In the genomic region with DNA sequence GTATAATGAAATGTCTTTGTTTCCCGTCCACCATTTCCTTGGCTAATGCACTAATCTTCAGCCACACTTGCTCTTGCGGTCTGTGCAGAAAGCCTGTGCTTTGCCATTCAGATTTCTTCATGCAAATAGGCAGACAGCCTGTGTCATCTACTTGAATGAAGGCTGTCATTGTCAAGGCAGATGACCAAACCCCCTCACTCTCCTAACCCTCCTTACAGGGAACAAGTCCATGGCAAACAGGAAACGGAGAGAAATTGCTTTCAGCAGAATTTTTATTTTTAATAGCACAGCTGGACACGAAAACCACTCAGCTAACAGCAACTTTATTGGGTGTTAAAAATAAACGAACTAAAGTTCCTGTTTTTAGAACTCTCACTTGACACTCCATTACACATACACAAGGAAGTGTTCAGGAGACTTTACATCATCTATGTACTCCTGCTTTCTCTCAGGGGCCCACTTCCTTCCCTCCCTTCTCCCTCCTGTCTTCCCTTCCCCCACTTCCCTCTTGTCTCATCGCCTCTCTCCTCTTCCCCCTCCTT, we compare ENCODE assay signal across 9 mouse cellular contexts. TPM values are rescaled to one million over a fixed set of nuclear protein-coding genes. Genes with fewer than 3 reads are reported as not detected.
A peak's percentile ranks its signal among the peaks of the same experiment; 100 is the strongest.
DNase-seq lines count a peak whose midpoint lies in the region; ATAC-seq and TF ChIP-seq lines count a peak whose summit lies in the region.
"Had no signal": no experiment of that assay in that cellular context is flagged by ENCODE, and none has a peak within 500 bp of the region (broad histone marks: within the 10 kb centered on the region; RNA-seq: fewer than 3 reads in every experiment).

No protein-coding gene starts in this region.

- H3K4me1 ChIP-seq in forebrain, embryonic 11.5 days (replicated peaks; ENCODE audit: control insufficient read depth, insufficient read depth, low read length) = peaks cover 7% of the 10 kb centered on the region; the same call in 1 of the 2 replicates
- H3K4me1 ChIP-seq in forebrain, embryonic 16.5 days (replicated peaks; ENCODE audit: control insufficient read depth, insufficient read depth, low read length) = 0 out of 2 replicates have a peak, but pooled peaks cover 4% of the 10 kb centered on the region
- peaks cover 23% of the 10 kb centered on the region for H3K4me1 ChIP-seq in limb, embryonic 14.5 days (ENCODE audit: control insufficient read depth, insufficient read depth, low read length)

- no peaks in the 10 kb centered on the region; the same call in 1 of the 2 replicates for H3K27me3 ChIP-seq in forebrain, embryonic 11.5 days (ENCODE audit: control insufficient read depth, insufficient read depth, low read length)
- H3K27me3 ChIP-seq in forebrain, embryonic 16.5 days (replicated peaks; ENCODE audit: control insufficient read depth, insufficient read depth, low read length) = no peaks in the 10 kb centered on the region
- H3K27me3 ChIP-seq in limb, embryonic 14.5 days (ENCODE audit: control insufficient read depth, insufficient read depth, low read length) = no peaks in the 10 kb centered on the region
- H3K27me3 ChIP-seq in splenic B cell, adult 2 months (ENCODE audit: control insufficient read depth, insufficient read depth, low read length, poor library complexity, severe bottlenecking) = no peaks in the 10 kb centered on the region

- H3K27ac ChIP-seq in forebrain, embryonic 11.5 days (ENCODE audit: low read depth, low read length) = no peak overlapping the region
- H3K27ac ChIP-seq in forebrain, embryonic 16.5 days (ENCODE audit: low read length) = no peak overlapping the region
- no peak overlapping the region for H3K27ac ChIP-seq in limb, embryonic 14.5 days (replicated peaks; ENCODE audit: low read depth, low read length)

- H3K4me3 ChIP-seq in forebrain, embryonic 11.5 days (ENCODE audit: low read depth, low read length) = no peak overlapping the region
- H3K4me3 ChIP-seq in forebrain, embryonic 16.5 days (replicated peaks; ENCODE audit: low read length) = no peak overlapping the region
- no peak overlapping the region for H3K4me3 ChIP-seq in limb, embryonic 14.5 days (replicated peaks; ENCODE audit: low read length)
- H3K4me3 ChIP-seq: myocyte had no signal

- H3K36me3 ChIP-seq in forebrain, embryonic 11.5 days (ENCODE audit: control insufficient read depth, insufficient read depth, low read length) = no peaks in the 10 kb centered on the region
- H3K36me3 ChIP-seq in forebrain, embryonic 16.5 days (ENCODE audit: control insufficient read depth, insufficient read depth) = no peaks in the 10 kb centered on the region
- no peaks in the 10 kb centered on the region for H3K36me3 ChIP-seq in limb, embryonic 14.5 days (ENCODE audit: control insufficient read depth, insufficient read depth, low read length)
- 0 out of 2 replicates have a peak, but pooled peaks cover 1% of the 10 kb centered on the region for H3K36me3 ChIP-seq in splenic B cell, adult 2 months (ENCODE audit: control insufficient read depth, insufficient read depth, low read length, poor library complexity, severe bottlenecking)

- TF ChIP-seq POLR2A in limb, embryonic 14.5 days (IDR thresholded peaks at IDR 0.05; ENCODE audit: borderline replicate concordance, extremely low read depth, insufficient read depth, insufficient read length) = no peak

- no peak overlapping the region for H3K4me2 ChIP-seq in forebrain, embryonic 11.5 days (ENCODE audit: low read depth, low read length, severe bottlenecking)
- H3K4me2 ChIP-seq in forebrain, embryonic 16.5 days (ENCODE audit: low read length) = no peak overlapping the region
- H3K4me2 ChIP-seq in limb, embryonic 14.5 days (replicated peaks; ENCODE audit: low read depth, low read length, severe bottlenecking) = 0 out of 2 replicates have a peak overlapping the region, but pooled peaks have one; percentile 7

- H3K9ac ChIP-seq in forebrain, embryonic 11.5 days (ENCODE audit: low read length) = no peak overlapping the region
- no peak overlapping the region for H3K9ac ChIP-seq in forebrain, embryonic 16.5 days (replicated peaks; ENCODE audit: low read depth, low read length)
- H3K9ac ChIP-seq in limb, embryonic 14.5 days (ENCODE audit: low read depth, low read length, severe bottlenecking) = no peak overlapping the region

- H3K9me3 ChIP-seq in forebrain, embryonic 11.5 days (ENCODE audit: control insufficient read depth, low read length) = no peaks in the 10 kb centered on the region
- H3K9me3 ChIP-seq in forebrain, embryonic 16.5 days (ENCODE audit: control insufficient read depth, low read length) = no peaks in the 10 kb centered on the region
- no peaks in the 10 kb centered on the region for H3K9me3 ChIP-seq in limb, embryonic 14.5 days (ENCODE audit: control insufficient read depth, low read length)

- WGBS in forebrain, embryonic 11.5 days = 49% methylated on average over 6 of the region's 6 CpGs
- WGBS in forebrain, embryonic 16.5 days = 27% methylated on average over 6 of the region's 6 CpGs
- WGBS in limb, embryonic 14.5 days = 19% methylated on average over 6 of the region's 6 CpGs

- 0 out of 2 replicates have a peak, but pooled peaks have one; percentile 21 for ATAC-seq in forebrain, embryonic 11.5 days (replicated peaks; ENCODE audit: low FRiP score)
- ATAC-seq in forebrain, embryonic 16.5 days = no peak
- ATAC-seq in limb, embryonic 14.5 days (ENCODE audit: low FRiP score, low read depth) = peak; percentile 71

- no peak for DNase-seq in forebrain, embryonic 11.5 days (ENCODE audit: low spot score)
- DNase-seq in spleen, adult 12 weeks (ENCODE audit: low spot score) = peak; percentile 39
- no peak for DNase-seq in spleen, postnatal 4 days (ENCODE audit: low spot score in 2 of 2)
- DNase-seq in limb, embryonic 14.5 days (ENCODE audit: low spot score) = peak; percentile 39
- peak; percentile 84 for DNase-seq in splenic B cell, adult 2 months (ENCODE audit: low read depth, low spot score)
- DNase-seq in layer of hippocampus, postnatal 36 days = no peak
- DNase-seq in neural tube, embryonic 10.5 days (ENCODE audit: extremely low spot score, low spot score) = no peak

RNA-seq across cellular contexts. Expression of a gene that starts 22.2 kb away (rescaled TPM):
- 8.3 and 8.8 TPM in 2 replicates for polyA plus RNA-seq in forebrain, embryonic 11.5 days (2014; fragmentation: Nextera tagmentation; extraction: Ambion mirVana)
- 6.7 and 8.0 TPM in 2 replicates for polyA plus RNA-seq in forebrain, embryonic 16.5 days (2015; fragmentation: Nextera tagmentation; extraction: Ambion mirVana)
- 14.4 and 15.2 TPM in 2 replicates for polyA plus RNA-seq in limb, embryonic 14.5 days (2012; rRNA removed)
- 12.8 and 15.2 TPM in 2 replicates for polyA plus RNA-seq in limb, embryonic 14.5 days (2014; fragmentation: Nextera tagmentation; extraction: Ambion mirVana)
- total RNA-seq in layer of hippocampus, postnatal 36 days (2021) = 10 to 100 TPM; 14.3 to 18.2 TPM

Comparison
In these comparisons a context has a peak if more than half of its experiments do, and no peak if none do; other contexts are left out.
1. DNase-seq: peak in spleen, adult 12 weeks (single experiment), limb, embryonic 14.5 days (single experiment) and splenic B cell, adult 2 months (single experiment); none in forebrain, embryonic 11.5 days (single experiment), spleen, postnatal 4 days (0 of 2), layer of hippocampus, postnatal 36 days (0 of 2) and neural tube, embryonic 10.5 days (single experiment).